Mouse (Mus musculus) hindbrain, embryonic 16.5 days (tissue): ENCODE measurements around the gene Tmem178b. TPM values are rescaled to one million over a fixed set of nuclear protein-coding genes. Genes with fewer than 3 reads are reported as not detected.
A peak's percentile ranks its signal among the peaks of the same experiment; 100 is the strongest.

Experiments used
- ATAC-seq: fragments of 200-750 bp; cut with Nextera tagmentation; 2 replicates; pipeline ENCODE4 v1.8.0; 2017; ENCODE audit warnings: moderate TSS enrichment, moderate library complexity
- H3K27ac ChIP-seq: fragments of 300-500 bp; sonication (generic); 2 replicates; pipeline ENCODE4 v1.5.1; 2014; ENCODE audit warnings: low read depth, mild to moderate bottlenecking, control low read depth, low read length, moderate library complexity
- H3K27me3 ChIP-seq: fragments of 300-500 bp; sonication (generic); replicated peaks from 2 replicates; pipeline ENCODE4 v1.6.1; 2014; ENCODE audit warnings: low read length; ENCODE audit not compliant: control insufficient read depth, insufficient read depth
- H3K36me3 ChIP-seq: fragments of 300-500 bp; sonication (generic); 2 replicates; pipeline ENCODE4 v1.6.1; 2014; ENCODE audit warnings: mild to moderate bottlenecking, low read length, moderate library complexity, mixed read lengths; ENCODE audit not compliant: control insufficient read depth, insufficient read depth
- H3K4me1 ChIP-seq: fragments of 300-500 bp; sonication (generic); 2 replicates; pipeline ENCODE4 v1.6.1; 2014; ENCODE audit warnings: low read depth, low read length; ENCODE audit not compliant: control insufficient read depth, insufficient read depth
- H3K4me2 ChIP-seq: fragments of 300-500 bp; sonication (generic); 2 replicates; pipeline ENCODE4 v1.6.1; 2014; ENCODE audit warnings: mild to moderate bottlenecking, low read length, control low read depth, moderate library complexity
- H3K4me3 ChIP-seq: fragments of 300-500 bp; sonication (generic); 2 replicates; pipeline ENCODE4 v1.5.1; 2014; ENCODE audit warnings: mild to moderate bottlenecking, low read length, control low read depth, moderate library complexity
- H3K9ac ChIP-seq: fragments of 300-500 bp; sonication (generic); 2 replicates; pipeline ENCODE4 v1.6.1; 2014; ENCODE audit warnings: low read depth, mild to moderate bottlenecking, control low read depth, low read length, moderate library complexity
- H3K9me3 ChIP-seq: fragments of 300-500 bp; sonication (generic); 2 replicates; pipeline ENCODE4 v1.6.1; 2014; ENCODE audit warnings: mild to moderate bottlenecking, low read length, moderate library complexity; ENCODE audit not compliant: control insufficient read depth
- WGBS: fragments of 180-500 bp; shearing (Covaris S2); extraction: QIAGEN DNeasy Blood & Tissue Kit; methylation state at CpG from one replicate; pipeline ENCODE4 v1.1.7; 2014; 5-methylcytosine and 5-hydroxymethylcytosine counted together
- polyA plus RNA-seq: library from polyadenylated mRNA; unstranded; fragments of >200 nt; fragmentation: Nextera tagmentation; extraction: Ambion mirVana; gene quantifications from 2 replicates; pipeline ENCODE4 v1.2.1, GENCODE M21; 2015

Gene Tmem178b
- polyA plus RNA-seq, 1 experiment from 2014 or later = 35.5 TPM

GRCm38 (mm10) chr6:39945670-39946440, 72.8 kb downstream of the Tmem178b start:
- H3K4me2 ChIP-seq = no peak overlapping the region
- H3K27ac ChIP-seq = no peak overlapping the region
- H3K4me3 ChIP-seq = no peak overlapping the region
- no peaks in the 10 kb centered on the region for H3K9me3 ChIP-seq
- no peaks in the 10 kb centered on the region for H3K4me1 ChIP-seq
- no peak overlapping the region for H3K9ac ChIP-seq
- WGBS = 73% methylated on average over 5 of the region's 5 CpGs
- H3K27me3 ChIP-seq = no peaks in the 10 kb centered on the region
- ATAC-seq = no peak
- H3K36me3 ChIP-seq = no peaks in the 10 kb centered on the region

- Histone ChIP-seq H3K36me3 (no peaks in the 10 kb centered on the region), H3K4me1 (no peaks in the 10 kb centered on the region), H3K9me3 (no peaks in the 10 kb centered on the region), H3K4me2 (no peak overlapping the region), H3K27ac (no peak overlapping the region), H3K4me3 (no peak overlapping the region), H3K27me3 (no peaks in the 10 kb centered on the region), H3K9ac (no peak overlapping the region)
- ATAC-seq = no peak
- 82% methylated on average over 4 of the region's 4 CpGs for WGBS
Measured at GRCm38 (mm10) chr6:39946601-39947000, 73.5 kb downstream of the Tmem178b start.

GRCm38 (mm10) chr6:39953951-39954350, 80.9 kb downstream of the Tmem178b start:
- no peaks in the 10 kb centered on the region for H3K9me3 ChIP-seq
- H3K4me3 ChIP-seq = no peak overlapping the region
- no peak overlapping the region for H3K4me2 ChIP-seq
- ATAC-seq = 0 out of 2 replicates have a peak, but pooled peaks have one; percentile 11
- H3K9ac ChIP-seq = no peak overlapping the region
- no peaks in the 10 kb centered on the region for H3K27me3 ChIP-seq
- no peak overlapping the region for H3K27ac ChIP-seq
- no peaks in the 10 kb centered on the region for H3K4me1 ChIP-seq
- 79% methylated on average over 5 of the region's 5 CpGs for WGBS
- H3K36me3 ChIP-seq = no peaks in the 10 kb centered on the region

- Histone ChIP-seq H3K27me3 (no peaks in the 10 kb centered on the region), H3K4me1 (no peaks in the 10 kb centered on the region), H3K36me3 (no peaks in the 10 kb centered on the region), H3K9ac (no peak overlapping the region), H3K4me3 (no peak overlapping the region), H3K9me3 (no peaks in the 10 kb centered on the region), H3K27ac (no peak overlapping the region), H3K4me2 (no peak overlapping the region)
- WGBS = 94% methylated on average over 2 of the region's 2 CpGs
- no peak for ATAC-seq
Measured at GRCm38 (mm10) chr6:39955211-39955610, 82.1 kb downstream of the Tmem178b start.

GRCm38 (mm10) chr6:39964606-39965005, 91.5 kb downstream of the Tmem178b start:
- H3K27ac ChIP-seq = no peak overlapping the region
- H3K9me3 ChIP-seq = no peaks in the 10 kb centered on the region
- peak; percentile 12; the same call in 1 of the 2 replicates for ATAC-seq
- H3K4me3 ChIP-seq = no peak overlapping the region
- no peaks in the 10 kb centered on the region for H3K27me3 ChIP-seq
- no peak overlapping the region for H3K4me2 ChIP-seq
- H3K4me1 ChIP-seq = peaks cover 4% of the 10 kb centered on the region; the same call in 1 of the 2 replicates
- no peak overlapping the region for H3K9ac ChIP-seq
- no peaks in the 10 kb centered on the region for H3K36me3 ChIP-seq
- WGBS = 59% methylated on average over 4 of the region's 4 CpGs

GRCm38 (mm10) chr6:39970281-39970680, 97.2 kb downstream of the Tmem178b start:
- Histone ChIP-seq H3K4me1 (no peaks in the 10 kb centered on the region), H3K4me2 (no peak overlapping the region), H3K36me3 (no peaks in the 10 kb centered on the region), H3K9me3 (no peaks in the 10 kb centered on the region), H3K4me3 (no peak overlapping the region), H3K27ac (no peak overlapping the region), H3K27me3 (no peaks in the 10 kb centered on the region), H3K9ac (no peak overlapping the region)
- ATAC-seq = no peak

- H3K27ac ChIP-seq = no peak overlapping the region
Measured at GRCm38 (mm10) chr6:39978942-39979341, 105.9 kb downstream of the Tmem178b start.

GRCm38 (mm10) chr6:39990772-39991171, 117.7 kb downstream of the Tmem178b start:
- ATAC-seq = no peak
- H3K27ac ChIP-seq = no peak overlapping the region
- 62% methylated on average over 4 of the region's 4 CpGs for WGBS

More at GRCm38 (mm10) chr6:39978942-39979341, 105.9 kb downstream of the Tmem178b start:
- Histone ChIP-seq H3K36me3 (no peaks in the 10 kb centered on the region), H3K27me3 (no peaks in the 10 kb centered on the region), H3K4me3 (no peak overlapping the region), H3K4me2 (no peak overlapping the region), H3K9ac (no peak overlapping the region), H3K9me3 (no peaks in the 10 kb centered on the region), H3K4me1 (no peaks in the 10 kb centered on the region)
- ATAC-seq = no peak
- 79% methylated on average over 4 of the region's 4 CpGs for WGBS

GRCm38 (mm10) chr6:39991922-39992321, 118.9 kb downstream of the Tmem178b start:
- H3K9ac ChIP-seq = no peak overlapping the region
- H3K4me2 ChIP-seq = no peak overlapping the region
- H3K27ac ChIP-seq = 0 out of 2 replicates have a peak overlapping the region, but pooled peaks have one; percentile 23
- no peaks in the 10 kb centered on the region for H3K9me3 ChIP-seq
- H3K27me3 ChIP-seq = no peaks in the 10 kb centered on the region
- no peaks in the 10 kb centered on the region for H3K36me3 ChIP-seq
- H3K4me1 ChIP-seq = peaks cover 4% of the 10 kb centered on the region; the same call in 1 of the 2 replicates
- ATAC-seq = peak; percentile 48; the same call in 1 of the 2 replicates
- 30% methylated on average over 6 of the region's 6 CpGs for WGBS
- no peak overlapping the region for H3K4me3 ChIP-seq

More at GRCm38 (mm10) chr6:39990772-39991171, 117.7 kb downstream of the Tmem178b start:
- Histone ChIP-seq H3K4me3 (no peak overlapping the region), H3K36me3 (no peaks in the 10 kb centered on the region), H3K4me2 (no peak overlapping the region), H3K9ac (no peak overlapping the region), H3K27me3 (no peaks in the 10 kb centered on the region), H3K4me1 (peaks cover 4% of the 10 kb centered on the region; the same call in 1 of the 2 replicates), H3K9me3 (no peaks in the 10 kb centered on the region)
